Mouse (Mus musculus) lung, postnatal 0 days (tissue): ENCODE data around the gene Galnt7.

Experiments
- CTCF ChIP-seq: IDR thresholded peaks from 2 replicates; pipeline ENCODE4 v1.5.1; 2016; ENCODE audit warnings: antibody characterized with exemption, mild to moderate bottlenecking
- EP300 ChIP-seq: IDR thresholded peaks from 2 replicates; pipeline ENCODE4 v1.6.1; 2016; ENCODE audit warnings: antibody characterized with exemption, mild to moderate bottlenecking, control low read depth

DNA sequence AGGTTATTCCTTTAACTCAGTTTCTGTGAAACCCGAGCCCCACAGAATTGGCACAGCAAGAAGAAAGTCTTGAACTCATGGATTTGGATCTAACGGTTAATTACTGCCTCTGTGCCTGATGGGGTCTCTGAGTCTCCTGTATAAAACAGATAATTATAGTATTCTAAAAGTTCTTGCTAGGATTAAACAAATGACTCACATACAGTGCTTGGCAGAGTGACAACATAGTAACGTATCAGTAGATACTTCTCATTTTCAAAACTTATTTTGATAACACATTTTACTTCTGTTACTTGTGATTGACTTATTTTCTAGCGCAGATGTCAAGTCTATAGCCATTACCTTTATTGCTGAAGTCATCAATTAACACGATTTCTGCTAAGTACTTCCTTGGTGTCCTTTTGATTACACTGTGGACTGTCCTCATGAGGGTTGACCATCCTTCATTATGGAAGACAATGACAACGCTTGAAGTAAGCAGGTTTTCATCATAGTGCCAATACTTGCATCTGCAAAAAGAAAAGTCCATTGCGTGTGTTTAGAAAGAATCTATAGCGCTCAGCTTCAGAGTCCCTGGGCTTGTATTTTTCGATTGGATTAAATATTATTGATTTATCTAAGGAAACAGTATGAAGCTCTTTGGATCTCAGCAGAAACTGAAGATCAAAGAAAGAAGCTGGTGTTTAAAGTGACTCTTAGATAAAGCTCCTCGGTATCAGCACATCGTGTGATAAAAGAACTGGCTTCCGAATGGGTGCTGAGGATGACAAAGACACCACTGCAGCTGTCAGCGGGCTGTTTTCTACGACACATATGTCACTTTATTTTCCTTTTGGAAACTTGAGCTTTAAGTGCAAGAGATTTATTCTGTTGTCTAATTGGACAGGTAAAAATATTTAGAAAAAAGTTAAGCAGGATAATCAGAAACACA, 100.5 kb downstream of the Galnt7 start:
- no peak for TF ChIP-seq CTCF
- TF ChIP-seq EP300: no peak
